Mouse (Mus musculus): ENCODE measurements around the gene Fam126a.

DNA sequence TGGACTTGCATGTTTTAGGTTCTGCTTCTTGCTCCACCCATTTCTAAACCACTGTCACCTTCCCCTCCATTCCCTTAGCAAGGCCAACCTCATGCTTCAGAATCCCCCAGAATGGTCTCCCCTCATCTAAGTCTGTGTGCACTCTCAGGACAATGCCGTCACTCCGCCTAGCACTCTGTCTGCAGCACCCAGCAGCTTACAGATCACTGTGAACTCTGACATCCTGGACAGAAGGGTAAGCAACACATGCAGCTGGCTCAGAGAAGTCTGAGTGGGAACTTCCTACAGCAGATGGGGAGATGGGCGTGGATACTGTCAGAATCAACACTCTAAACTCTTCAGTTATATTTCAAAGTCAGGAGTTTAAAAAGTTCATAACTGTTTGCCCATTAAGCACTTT is 5.5 kb downstream of the Fam126a start:
- TF ChIP-seq POLR2A (IDR thresholded peaks at IDR 0.05; ENCODE audit: low read depth, low read length) = no peak
- no peak for TF ChIP-seq CTCF (IDR thresholded peaks at IDR 0.05; ENCODE audit: extremely low read depth, insufficient read depth, insufficient read length, insufficient replicate concordance)

Data from spleen, adult 2 months (tissue).